Mouse (Mus musculus) forebrain, embryonic 11.5 days (tissue): ENCODE results near the gene Macf1. TPM values are rescaled to one million over a fixed set of nuclear protein-coding genes. Genes with fewer than 3 reads are reported as not detected.
"Not testable (repeated sequence)": the region's sequence is repeated elsewhere in the genome, so short reads cannot be mapped to it uniquely, and the experiment has no call there.

Source experiments
- ATAC-seq: fragments of 200-750 bp; cut with Nextera tagmentation; replicated peaks from 2 replicates; pipeline ENCODE4 v1.8.0; 2017; ENCODE audit warnings: moderate TSS enrichment; ENCODE audit not compliant: low FRiP score
- DNase-seq: peaks from one replicate; pipeline ENCODE4 v3.0.0-alpha.2; 2017; ENCODE audit warnings: low spot score
- H3K27ac ChIP-seq: fragments of 300-500 bp; sonication (generic); 2 replicates; pipeline ENCODE4 v1.5.1; 2014; ENCODE audit warnings: low read depth, low read length
- H3K27me3 ChIP-seq: fragments of 300-500 bp; sonication (generic); 2 replicates; pipeline ENCODE4 v1.6.1; 2014; ENCODE audit warnings: mild to moderate bottlenecking, low read length, mixed read lengths; ENCODE audit not compliant: control insufficient read depth, insufficient read depth
- H3K36me3 ChIP-seq: fragments of 300-500 bp; sonication (generic); 2 replicates; pipeline ENCODE4 v1.6.1; 2014; ENCODE audit warnings: mild to moderate bottlenecking, low read length, moderate library complexity, mixed read lengths; ENCODE audit not compliant: control insufficient read depth, insufficient read depth
- H3K4me1 ChIP-seq: fragments of 300-500 bp; sonication (generic); replicated peaks from 2 replicates; pipeline ENCODE4 v1.6.1; 2014; ENCODE audit warnings: low read length, mixed read lengths; ENCODE audit not compliant: control insufficient read depth, insufficient read depth
- H3K4me2 ChIP-seq: fragments of 300-500 bp; sonication (generic); 2 replicates; pipeline ENCODE4 v1.6.1; 2014; ENCODE audit warnings: low read depth, mild to moderate bottlenecking, low read length, moderate library complexity, mixed read lengths; ENCODE audit not compliant: severe bottlenecking
- H3K4me3 ChIP-seq: fragments of 300-500 bp; sonication (generic); 2 replicates; pipeline ENCODE4 v1.5.1; 2014; ENCODE audit warnings: low read depth, low read length
- H3K9ac ChIP-seq: fragments of 300-500 bp; sonication (generic); 2 replicates; pipeline ENCODE4 v1.6.1; 2014; ENCODE audit warnings: low read length
- H3K9me3 ChIP-seq: fragments of 300-500 bp; sonication (generic); 2 replicates; pipeline ENCODE4 v1.6.1; 2016; ENCODE audit warnings: low read length, mixed read lengths; ENCODE audit not compliant: control insufficient read depth
- WGBS: fragments of 180-500 bp; shearing (Covaris S2); extraction: QIAGEN DNeasy Blood & Tissue Kit; methylation state at CpG from one replicate; pipeline ENCODE4 v1.1.7; 2014; 5-methylcytosine and 5-hydroxymethylcytosine counted together
- polyA plus RNA-seq: library from polyadenylated mRNA; unstranded; fragments of >200 nt; fragmentation: Nextera tagmentation; extraction: Ambion mirVana; gene quantifications from 2 replicates; pipeline ENCODE4 v1.2.1, GENCODE M21; 2014

Gene Macf1
- polyA plus RNA-seq, 1 experiment from 2014 or later: 88.8 TPM

DNA sequence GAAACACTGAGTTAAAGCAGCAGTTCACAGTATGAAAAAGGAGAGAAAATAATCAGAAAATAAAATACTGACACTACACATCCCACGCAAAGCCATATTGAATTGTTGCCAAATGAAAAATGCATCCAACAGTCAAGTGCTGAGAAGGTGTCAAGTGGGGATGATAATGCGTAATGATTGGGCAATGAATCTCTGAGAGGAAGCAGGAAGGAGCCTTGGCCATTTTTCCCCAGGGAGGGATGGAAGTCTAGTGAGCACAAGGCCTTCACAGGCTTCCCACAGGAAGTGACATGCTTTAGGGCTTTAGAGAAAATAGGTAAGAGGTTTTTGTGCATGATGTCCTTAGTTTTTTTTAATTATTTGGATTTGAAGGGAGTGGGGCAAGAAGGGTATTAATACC, 237.9 kb downstream of the Macf1 start:
- H3K27me3 ChIP-seq, DNase-seq, H3K27ac ChIP-seq, H3K4me2 ChIP-seq, H3K4me1 ChIP-seq, H3K4me3 ChIP-seq, H3K9ac ChIP-seq, H3K36me3 ChIP-seq, H3K9me3 ChIP-seq, ATAC-seq: not testable (repeated sequence)
- WGBS: 95% methylated on average over 2 of the region's 2 CpGs

DNA sequence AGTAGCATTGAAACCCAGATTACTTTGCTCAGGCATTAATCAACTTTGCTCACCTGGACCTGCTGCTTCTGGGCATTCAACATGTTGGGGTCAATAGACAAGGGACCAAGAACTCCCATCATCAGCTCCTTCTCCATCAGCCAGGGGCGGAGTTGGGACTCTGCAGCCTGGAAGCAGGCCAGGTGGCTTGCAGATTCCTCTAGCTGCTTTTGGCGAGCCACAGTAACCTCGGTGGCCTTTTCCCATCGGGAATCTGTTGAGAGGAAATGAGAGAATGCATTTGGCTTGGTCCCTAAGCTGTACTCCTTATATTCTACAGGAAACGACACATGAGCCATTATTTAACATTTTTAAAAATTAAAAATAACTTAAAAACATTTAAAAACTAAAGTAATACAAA, 245.7 kb downstream of the Macf1 start:
- Histone ChIP-seq H3K27me3 (no peaks in the 10 kb centered on the region), H3K27ac (no peak overlapping the region), H3K4me1 (no peaks in the 10 kb centered on the region), H3K4me2 (no peak overlapping the region), H3K36me3 (peaks cover 6% of the 10 kb centered on the region; the same call in 1 of the 2 replicates), H3K9me3 (no peaks in the 10 kb centered on the region), H3K9ac (no peak overlapping the region), H3K4me3 (no peak overlapping the region)
- 80% methylated on average over 5 of the region's 5 CpGs for WGBS
- no peak for DNase-seq
- ATAC-seq: no peak

DNA sequence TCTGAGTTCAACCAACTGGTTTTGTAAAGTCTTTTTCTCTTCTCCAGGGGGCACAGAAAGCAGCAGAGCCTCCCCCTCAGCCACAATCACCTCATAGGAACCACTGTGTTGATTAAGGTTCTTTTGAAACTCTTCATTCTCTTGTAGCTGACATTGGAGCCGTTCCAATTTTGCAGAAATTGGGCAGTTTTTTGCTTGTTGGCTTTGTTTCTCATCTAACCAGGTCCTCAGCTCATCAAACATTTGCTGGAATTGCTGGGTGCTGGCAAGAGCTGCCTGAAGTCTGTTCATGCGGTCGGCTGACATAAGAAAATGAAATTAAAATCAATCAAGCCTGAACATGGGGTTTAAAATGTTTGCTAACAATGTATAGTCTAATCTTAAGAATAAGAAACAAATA, 251.0 kb downstream of the Macf1 start:
- Histone ChIP-seq H3K9ac (no peak overlapping the region), H3K4me3 (no peak overlapping the region), H3K9me3 (no peaks in the 10 kb centered on the region), H3K36me3 (peaks cover 6% of the 10 kb centered on the region; the same call in 1 of the 2 replicates), H3K4me2 (no peak overlapping the region), H3K4me1 (no peaks in the 10 kb centered on the region), H3K27ac (no peak overlapping the region), H3K27me3 (no peaks in the 10 kb centered on the region)
- ATAC-seq (no peak), DNase-seq (no peak)
- WGBS: 93% methylated on average over 3 of the region's 3 CpGs

DNA sequence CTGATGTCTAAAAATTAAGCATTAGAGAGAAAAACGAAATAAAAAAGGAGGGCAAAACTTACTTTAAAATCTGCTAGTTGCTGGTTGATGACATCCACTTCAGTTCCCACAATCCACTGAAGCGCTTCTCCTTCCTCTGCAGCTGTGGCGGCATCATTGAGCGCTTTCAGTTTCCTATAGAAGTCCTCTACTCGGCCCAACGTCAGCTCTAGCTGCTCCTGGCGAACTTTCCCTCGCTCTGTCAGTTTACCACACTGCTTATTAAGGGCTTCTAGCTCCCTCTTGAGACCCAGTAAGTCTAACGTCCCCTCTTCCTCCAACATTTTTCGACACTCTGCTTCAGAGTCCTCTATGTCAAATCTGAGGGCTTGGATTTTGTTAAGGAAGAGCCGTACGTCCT, 252.2 kb downstream of the Macf1 start:
- Histone ChIP-seq H3K4me1 (no peaks in the 10 kb centered on the region), H3K9me3 (no peaks in the 10 kb centered on the region), H3K9ac (no peak overlapping the region), H3K27me3 (no peaks in the 10 kb centered on the region), H3K4me3 (no peak overlapping the region), H3K27ac (no peak overlapping the region), H3K4me2 (no peak overlapping the region), H3K36me3 (peaks cover 6% of the 10 kb centered on the region; the same call in 1 of the 2 replicates)
- 85% methylated on average over 12 of the region's 12 CpGs for WGBS
- ATAC-seq (no peak), DNase-seq (no peak)

DNA sequence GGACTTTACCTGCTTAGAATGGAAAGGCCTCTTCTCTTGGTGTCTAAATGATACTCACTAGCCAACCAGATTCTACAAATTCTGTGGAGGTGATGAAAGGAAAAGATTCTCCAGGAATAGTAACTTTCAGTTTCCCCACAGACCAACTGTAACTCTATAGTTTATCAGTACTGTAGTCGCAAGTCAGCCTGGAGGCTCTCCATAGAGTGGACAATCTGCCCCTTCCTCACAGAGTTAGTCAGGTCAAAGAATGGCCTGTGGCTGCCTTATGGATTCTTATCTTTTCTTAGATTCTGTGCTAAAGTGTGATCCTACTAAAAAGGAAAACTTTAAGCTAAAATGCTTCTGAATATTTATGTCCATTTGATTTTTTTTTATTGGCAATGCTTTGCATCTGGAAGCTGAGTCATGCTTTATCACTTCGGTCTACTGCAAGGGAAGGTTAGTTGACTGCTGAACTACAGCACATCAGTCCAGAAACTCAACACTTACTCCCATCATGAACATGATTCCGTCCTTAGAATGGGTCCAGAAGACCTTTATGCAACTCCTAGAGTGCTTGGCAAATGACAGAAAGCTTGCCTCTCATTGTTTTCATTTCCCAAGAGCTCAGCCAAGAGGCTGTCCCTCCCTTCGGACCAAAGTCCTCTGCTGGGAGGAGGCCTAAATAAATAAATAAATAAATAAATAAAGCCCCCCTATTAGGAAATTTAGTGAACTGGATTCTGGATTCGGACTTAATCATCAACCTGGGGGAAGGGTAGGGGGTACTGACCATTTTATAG, 256.1 kb downstream of the Macf1 start:
- Histone ChIP-seq H3K9me3 (no peaks in the 10 kb centered on the region), H3K4me2 (no peak overlapping the region), H3K36me3 (no peaks in the 10 kb centered on the region; the same call in 1 of the 2 replicates), H3K9ac (no peak overlapping the region), H3K4me3 (no peak overlapping the region), H3K27ac (no peak overlapping the region), H3K27me3 (no peaks in the 10 kb centered on the region), H3K4me1 (no peaks in the 10 kb centered on the region)
- no peak for ATAC-seq
- no peak for DNase-seq
- WGBS: 93% methylated on average over 5 of the region's 5 CpGs

DNA sequence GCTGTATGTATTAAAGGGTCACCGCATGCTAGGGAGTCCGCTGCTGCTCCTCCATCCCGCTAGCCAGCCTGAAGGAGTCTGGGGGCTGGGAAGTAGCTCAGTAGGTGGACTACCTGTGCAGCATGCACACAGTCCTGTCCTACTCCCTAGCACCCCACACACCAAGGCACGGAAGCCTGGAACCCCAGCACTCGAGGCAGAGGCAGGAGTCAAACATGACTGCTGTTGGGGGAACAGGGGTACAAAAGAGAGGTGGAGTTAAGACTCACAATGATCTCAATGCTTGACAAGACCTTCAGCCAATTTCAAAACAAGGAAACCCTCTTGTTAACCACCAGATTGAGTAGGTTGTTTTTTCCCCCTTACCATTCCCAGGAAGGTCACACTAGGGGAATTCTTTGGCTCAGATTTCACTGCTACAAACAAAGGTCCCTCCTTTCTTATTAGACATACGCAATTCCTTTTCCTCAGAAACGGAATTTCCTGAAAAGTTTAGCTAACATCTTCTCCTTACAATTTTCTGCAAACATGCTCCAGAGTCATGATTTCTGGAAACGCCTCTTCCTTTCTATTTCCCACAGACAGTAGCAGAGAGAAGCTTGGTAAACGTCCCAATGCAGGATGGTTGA, 256.8 kb downstream of the Macf1 start:
- H3K4me3 ChIP-seq: no peak overlapping the region
- no peaks in the 10 kb centered on the region; the same call in 1 of the 2 replicates for H3K36me3 ChIP-seq
- no peak overlapping the region for H3K4me2 ChIP-seq
- no peaks in the 10 kb centered on the region for H3K4me1 ChIP-seq
- DNase-seq: no peak
- H3K27ac ChIP-seq: no peak overlapping the region
- no peak for ATAC-seq
- no peaks in the 10 kb centered on the region for H3K27me3 ChIP-seq
- 90% methylated on average over 9 of the region's 9 CpGs for WGBS
- H3K9ac ChIP-seq: no peak overlapping the region
- no peaks in the 10 kb centered on the region for H3K9me3 ChIP-seq

DNA sequence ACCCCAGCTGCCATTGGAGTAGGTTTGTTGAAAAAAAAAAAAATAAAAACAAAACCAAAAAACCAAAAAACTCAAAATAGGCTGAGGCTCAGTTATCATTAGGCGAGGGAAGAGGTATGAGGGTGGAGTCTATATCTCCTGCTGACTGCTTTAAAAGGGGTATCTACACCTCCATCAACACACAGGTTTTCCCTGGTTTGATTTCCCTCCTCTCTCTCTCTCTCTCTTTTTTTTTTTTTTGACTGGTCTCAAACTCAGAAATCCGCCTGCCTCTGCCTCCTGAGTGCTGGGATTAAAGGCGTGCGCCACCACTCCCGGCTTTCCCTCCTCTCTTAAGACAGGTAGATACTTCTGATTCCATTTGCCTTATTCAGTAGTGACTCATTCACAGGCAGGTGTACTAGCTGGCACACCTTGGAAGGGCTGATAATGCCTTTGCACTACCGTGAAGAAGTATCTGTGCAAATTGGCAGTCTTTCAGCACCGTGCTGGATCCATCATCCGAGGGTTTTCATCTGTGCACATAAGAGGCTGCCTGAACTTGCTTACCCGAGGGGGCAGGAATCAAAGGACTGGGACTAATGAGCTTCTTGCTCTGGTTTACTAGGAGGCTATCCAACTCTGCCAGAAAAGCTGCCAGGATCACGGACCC, 257.6 kb downstream of the Macf1 start:
- Histone ChIP-seq H3K4me1 (no peaks in the 10 kb centered on the region), H3K4me3 (no peak overlapping the region), H3K9ac (no peak overlapping the region), H3K27me3 (no peaks in the 10 kb centered on the region), H3K36me3 (no peaks in the 10 kb centered on the region), H3K9me3 (no peaks in the 10 kb centered on the region), H3K27ac (no peak overlapping the region), H3K4me2 (no peak overlapping the region)
- WGBS: 96% methylated on average over 10 of the region's 10 CpGs
- DNase-seq (no peak), ATAC-seq (no peak)

DNA sequence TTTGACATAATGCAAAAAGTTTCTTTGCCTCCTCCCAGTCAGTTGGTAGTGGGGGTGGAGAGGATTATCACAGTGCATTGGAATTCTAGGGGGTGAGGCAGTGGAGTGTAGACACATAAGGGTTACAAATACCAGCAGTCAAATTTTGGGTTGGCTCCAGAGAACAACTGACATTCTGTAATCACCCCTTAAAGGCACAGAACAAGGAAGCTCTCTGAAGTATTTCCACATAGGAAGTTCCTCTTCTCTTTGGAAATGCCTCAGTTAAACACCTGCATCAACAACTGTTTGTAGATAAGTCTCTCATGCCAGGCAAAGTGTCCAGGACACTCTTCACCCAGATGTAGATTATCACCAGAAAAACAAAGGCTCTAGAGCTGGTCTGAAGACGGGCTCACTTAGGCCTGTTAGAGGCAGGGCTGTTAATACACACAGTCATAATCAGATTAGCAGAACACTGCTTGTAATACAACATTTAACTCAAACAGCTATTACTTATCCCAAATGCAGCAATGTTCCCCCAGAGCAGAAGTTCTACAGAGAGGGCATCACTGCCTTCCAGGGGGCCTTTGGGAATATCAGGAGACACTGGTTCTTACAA, 258.4 kb downstream of the Macf1 start:
- H3K4me2 ChIP-seq: no peak overlapping the region
- no peak overlapping the region for H3K4me3 ChIP-seq
- H3K27ac ChIP-seq: no peak overlapping the region
- no peaks in the 10 kb centered on the region for H3K4me1 ChIP-seq
- ATAC-seq (no peak), DNase-seq (no peak)
- H3K9me3 ChIP-seq: no peaks in the 10 kb centered on the region
- H3K9ac ChIP-seq: no peak overlapping the region
- no peaks in the 10 kb centered on the region for H3K36me3 ChIP-seq
- no peaks in the 10 kb centered on the region for H3K27me3 ChIP-seq
- 97% methylated on average over 1 of the region's 1 CpGs for WGBS
